Mouse (Mus musculus): Measurements from ENCODE around the gene Prickle1. TPM values are rescaled to one million over a fixed set of nuclear protein-coding genes. Genes with fewer than 3 reads are reported as not detected.

Gene Prickle1
- polyA plus RNA-seq, 1 experiment from 2014 or later, result 27.7 TPM

DNA sequence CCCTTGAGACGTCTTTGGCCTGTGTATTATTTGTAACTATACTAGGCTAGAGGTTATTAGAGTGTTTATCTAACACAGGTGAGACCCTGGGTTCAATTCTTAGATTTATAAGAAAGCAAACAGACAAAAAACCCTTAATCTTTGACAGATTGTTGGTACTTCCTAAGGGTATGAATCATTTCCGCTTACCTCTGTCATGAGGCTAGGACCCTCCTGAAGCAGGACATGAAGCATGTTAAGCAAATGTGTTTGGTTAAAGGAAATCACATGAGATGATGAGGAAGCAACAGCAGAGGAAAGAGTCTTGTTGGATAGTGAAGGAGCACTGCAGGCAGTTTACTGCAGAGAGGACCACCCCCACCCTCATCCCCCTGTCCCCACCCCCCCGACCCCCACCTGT lies 110.4 kb downstream of the Prickle1 start:
- H3K4me2 ChIP-seq (replicated peaks; ENCODE audit: low read depth, low read length), result no peak overlapping the region
- peaks cover 11% of the 10 kb centered on the region; the same call in 1 of the 2 replicates for H3K4me1 ChIP-seq (ENCODE audit: control insufficient read depth, insufficient read depth, low read length)
- ATAC-seq (ENCODE audit: low FRiP score, low TSS enrichment), result no peak
- no peaks in the 10 kb centered on the region for H3K27me3 ChIP-seq (ENCODE audit: control insufficient read depth, insufficient read depth, low read length)
- H3K9me3 ChIP-seq (ENCODE audit: control insufficient read depth, low read length), result no peaks in the 10 kb centered on the region
- H3K27ac ChIP-seq (ENCODE audit: low read depth, low read length), result no peak overlapping the region
- no peaks in the 10 kb centered on the region; the same call in 1 of the 2 replicates for H3K36me3 ChIP-seq (ENCODE audit: control insufficient read depth, insufficient read depth, low read length)
- no peak overlapping the region for H3K4me3 ChIP-seq (ENCODE audit: low read length)
- WGBS, result 65% methylated on average over 3 of the region's 3 CpGs
- no peak overlapping the region for H3K9ac ChIP-seq (ENCODE audit: low read depth, low read length)

DNA sequence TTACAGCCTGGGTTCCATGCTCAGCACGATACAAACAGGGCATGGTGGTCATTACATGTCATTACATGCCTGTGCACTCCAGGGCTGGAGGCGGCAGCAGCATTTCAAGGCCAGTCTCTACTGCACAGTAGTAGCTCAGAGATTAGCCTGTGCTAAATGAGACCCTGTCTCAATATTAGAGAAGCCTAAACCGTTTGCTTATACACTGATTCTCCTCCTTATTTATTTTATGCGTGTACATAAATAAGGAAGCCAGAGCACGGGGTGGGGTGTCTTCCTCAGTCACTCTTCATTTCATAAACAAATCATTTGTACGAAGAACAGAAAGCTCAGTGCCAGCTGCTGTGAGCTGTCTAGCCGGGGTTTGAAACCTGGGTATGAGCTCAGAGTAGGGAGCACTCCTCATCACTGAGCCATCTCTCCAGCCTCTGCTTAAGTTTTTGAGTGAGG lies 111.4 kb downstream of the Prickle1 start:
- Histone ChIP-seq H3K36me3 (ENCODE audit: control insufficient read depth, insufficient read depth, low read length) (no peaks in the 10 kb centered on the region; the same call in 1 of the 2 replicates), H3K4me2 (replicated peaks; ENCODE audit: low read depth, low read length) (no peak overlapping the region), H3K4me3 (ENCODE audit: low read length) (no peak overlapping the region), H3K27ac (ENCODE audit: low read depth, low read length) (no peak overlapping the region), H3K27me3 (ENCODE audit: control insufficient read depth, insufficient read depth, low read length) (no peaks in the 10 kb centered on the region), H3K4me1 (ENCODE audit: control insufficient read depth, insufficient read depth, low read length) (peaks cover 11% of the 10 kb centered on the region; the same call in 1 of the 2 replicates), H3K9me3 (ENCODE audit: control insufficient read depth, low read length) (no peaks in the 10 kb centered on the region), H3K9ac (ENCODE audit: low read depth, low read length) (no peak overlapping the region)
- 78% methylated on average over 7 of the region's 7 CpGs for WGBS
- no peak for ATAC-seq (ENCODE audit: low FRiP score, low TSS enrichment)

DNA sequence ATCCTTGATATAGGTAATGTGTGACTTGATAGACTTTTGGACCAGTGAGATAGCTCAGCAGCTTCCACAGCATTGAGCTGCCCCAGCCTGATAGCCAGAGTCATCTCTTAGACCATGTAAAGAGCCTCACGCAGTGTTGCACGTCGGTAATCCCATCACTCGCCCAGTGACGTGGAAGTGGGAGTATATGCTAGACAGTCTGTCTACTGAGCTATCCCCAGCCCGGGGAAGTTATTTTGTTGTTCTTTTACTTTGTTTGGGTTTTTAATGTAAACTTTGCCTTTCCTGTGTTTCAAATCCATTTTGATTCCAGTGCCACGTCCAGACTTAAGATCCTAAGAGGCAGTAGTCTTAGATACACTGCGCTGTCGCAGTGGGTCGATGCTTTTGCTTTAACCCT lies 114.6 kb downstream of the Prickle1 start:
- Histone ChIP-seq H3K36me3 (ENCODE audit: control insufficient read depth, insufficient read depth, low read length) (no peaks in the 10 kb centered on the region), H3K4me3 (ENCODE audit: low read length) (no peak overlapping the region), H3K4me1 (ENCODE audit: control insufficient read depth, insufficient read depth, low read length) (peaks cover 10% of the 10 kb centered on the region; the same call in 1 of the 2 replicates), H3K27me3 (ENCODE audit: control insufficient read depth, insufficient read depth, low read length) (no peaks in the 10 kb centered on the region), H3K9me3 (ENCODE audit: control insufficient read depth, low read length) (no peaks in the 10 kb centered on the region), H3K27ac (ENCODE audit: low read depth, low read length) (no peak overlapping the region), H3K9ac (ENCODE audit: low read depth, low read length) (no peak overlapping the region), H3K4me2 (replicated peaks; ENCODE audit: low read depth, low read length) (no peak overlapping the region)
- WGBS, result 90% methylated on average over 10 of the region's 10 CpGs
- ATAC-seq (ENCODE audit: low FRiP score, low TSS enrichment), result no peak

DNA sequence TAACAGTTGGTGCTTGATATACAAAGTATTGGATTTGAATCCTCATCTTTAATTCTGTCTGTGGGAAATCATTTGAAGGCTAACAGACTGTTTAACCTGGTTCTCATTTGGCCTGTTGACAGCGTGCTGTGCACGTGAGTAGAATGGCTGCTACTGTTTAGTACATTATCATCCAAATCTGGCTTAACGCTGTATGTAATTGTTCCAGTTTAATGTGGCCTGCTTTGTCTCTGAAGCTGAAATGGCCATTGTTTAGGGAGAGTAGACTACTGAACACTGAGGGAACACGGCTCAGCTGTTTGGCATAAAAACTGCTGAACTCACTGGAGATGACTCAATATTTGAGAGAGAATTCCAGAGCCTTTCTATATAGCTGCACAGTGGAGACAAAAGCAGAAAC lies 116.2 kb downstream of the Prickle1 start:
- 83% methylated on average over 4 of the region's 4 CpGs for WGBS
- H3K27me3 ChIP-seq (ENCODE audit: control insufficient read depth, insufficient read depth, low read length), result no peaks in the 10 kb centered on the region
- H3K9me3 ChIP-seq (ENCODE audit: control insufficient read depth, low read length), result no peaks in the 10 kb centered on the region
- no peak overlapping the region for H3K9ac ChIP-seq (ENCODE audit: low read depth, low read length)
- no peak overlapping the region for H3K4me2 ChIP-seq (replicated peaks; ENCODE audit: low read depth, low read length)
- no peaks in the 10 kb centered on the region for H3K4me1 ChIP-seq (ENCODE audit: control insufficient read depth, insufficient read depth, low read length)
- H3K27ac ChIP-seq (ENCODE audit: low read depth, low read length), result no peak overlapping the region
- ATAC-seq (ENCODE audit: low FRiP score, low TSS enrichment), result no peak
- no peak overlapping the region for H3K4me3 ChIP-seq (ENCODE audit: low read length)
- H3K36me3 ChIP-seq (ENCODE audit: control insufficient read depth, insufficient read depth, low read length), result no peaks in the 10 kb centered on the region

DNA sequence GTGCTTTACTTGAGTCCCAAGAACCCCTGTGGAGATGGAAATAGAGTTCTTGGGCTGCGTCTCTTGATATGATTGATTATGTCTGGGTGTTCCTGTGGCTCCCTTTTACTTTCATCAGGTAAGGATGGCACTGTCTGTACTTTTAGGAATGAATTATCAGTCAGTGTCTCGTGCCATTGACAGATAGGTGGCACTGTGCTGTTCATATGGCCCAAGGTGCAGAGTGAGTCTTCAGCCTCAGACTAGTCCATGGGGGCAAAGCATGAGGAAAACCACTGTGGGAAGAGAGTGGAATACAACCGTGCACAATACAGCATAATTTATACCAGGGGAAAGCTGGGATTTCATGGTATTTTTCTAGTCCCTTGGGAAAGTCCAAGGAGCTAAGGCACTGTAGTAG lies 117.0 kb downstream of the Prickle1 start:
- Histone ChIP-seq H3K9ac (ENCODE audit: low read depth, low read length) (no peak overlapping the region), H3K9me3 (ENCODE audit: control insufficient read depth, low read length) (no peaks in the 10 kb centered on the region), H3K36me3 (ENCODE audit: control insufficient read depth, insufficient read depth, low read length) (no peaks in the 10 kb centered on the region), H3K27me3 (ENCODE audit: control insufficient read depth, insufficient read depth, low read length) (no peaks in the 10 kb centered on the region), H3K27ac (ENCODE audit: low read depth, low read length) (no peak overlapping the region), H3K4me2 (replicated peaks; ENCODE audit: low read depth, low read length) (no peak overlapping the region), H3K4me3 (ENCODE audit: low read length) (no peak overlapping the region), H3K4me1 (ENCODE audit: control insufficient read depth, insufficient read depth, low read length) (no peaks in the 10 kb centered on the region)
- no peak for ATAC-seq (ENCODE audit: low FRiP score, low TSS enrichment)
- WGBS, result 87% methylated on average over 3 of the region's 3 CpGs

DNA sequence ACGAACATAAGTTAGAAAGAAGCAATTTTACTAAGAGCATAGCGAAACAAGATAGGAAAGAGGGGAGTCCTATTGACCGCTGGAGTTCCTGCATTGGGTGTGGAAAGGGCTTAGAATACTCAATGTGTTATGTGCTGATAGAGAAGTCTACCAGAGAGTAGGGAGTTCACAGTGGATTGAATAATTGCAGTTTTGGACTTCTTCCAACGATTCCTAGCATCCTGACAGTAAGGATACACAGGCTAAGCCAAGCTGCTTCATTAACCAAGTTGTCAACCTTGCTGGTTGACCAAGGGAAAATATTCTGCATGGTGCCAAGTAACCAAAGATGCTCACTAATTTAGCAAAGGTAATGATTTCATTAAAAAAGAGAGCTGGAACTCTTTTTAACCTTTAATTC lies 118.0 kb downstream of the Prickle1 start:
- Histone ChIP-seq H3K4me2 (replicated peaks; ENCODE audit: low read depth, low read length) (no peak overlapping the region), H3K36me3 (ENCODE audit: control insufficient read depth, insufficient read depth, low read length) (no peaks in the 10 kb centered on the region; the same call in 1 of the 2 replicates), H3K9ac (ENCODE audit: low read depth, low read length) (no peak overlapping the region), H3K4me3 (ENCODE audit: low read length) (no peak overlapping the region), H3K4me1 (ENCODE audit: control insufficient read depth, insufficient read depth, low read length) (no peaks in the 10 kb centered on the region), H3K27me3 (ENCODE audit: control insufficient read depth, insufficient read depth, low read length) (no peaks in the 10 kb centered on the region), H3K9me3 (ENCODE audit: control insufficient read depth, low read length) (no peaks in the 10 kb centered on the region), H3K27ac (ENCODE audit: low read depth, low read length) (no peak overlapping the region)
- 91% methylated on average over 4 of the region's 4 CpGs for WGBS
- ATAC-seq (ENCODE audit: low FRiP score, low TSS enrichment), result no peak

DNA sequence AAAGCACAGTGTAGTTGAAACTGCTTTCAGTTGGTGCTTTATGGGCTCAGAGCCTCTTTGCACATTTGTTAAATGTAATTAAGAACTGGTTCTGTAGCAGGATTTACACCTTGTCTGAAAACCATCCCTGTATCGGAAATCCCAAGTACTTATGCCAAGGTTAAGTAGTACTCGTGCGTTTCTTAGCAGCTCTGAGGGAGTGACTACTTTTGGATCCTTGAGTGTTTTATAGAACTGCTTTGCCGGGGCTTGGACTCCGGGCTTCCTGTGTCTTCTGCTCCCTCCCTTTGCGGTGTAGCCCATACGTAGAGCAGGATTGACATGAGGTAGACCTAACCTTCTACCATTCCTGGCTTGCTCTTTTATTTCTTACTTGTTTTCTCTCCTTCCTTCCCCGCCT lies 120.0 kb downstream of the Prickle1 start:
- Histone ChIP-seq H3K27ac (ENCODE audit: low read depth, low read length) (no peak overlapping the region), H3K4me1 (ENCODE audit: control insufficient read depth, insufficient read depth, low read length) (no peaks in the 10 kb centered on the region), H3K4me2 (replicated peaks; ENCODE audit: low read depth, low read length) (no peak overlapping the region), H3K27me3 (ENCODE audit: control insufficient read depth, insufficient read depth, low read length) (no peaks in the 10 kb centered on the region), H3K36me3 (ENCODE audit: control insufficient read depth, insufficient read depth, low read length) (no peaks in the 10 kb centered on the region; the same call in 1 of the 2 replicates), H3K9me3 (ENCODE audit: control insufficient read depth, low read length) (no peaks in the 10 kb centered on the region), H3K4me3 (ENCODE audit: low read length) (no peak overlapping the region), H3K9ac (ENCODE audit: low read depth, low read length) (no peak overlapping the region)
- no peak for ATAC-seq (ENCODE audit: low FRiP score, low TSS enrichment)
- WGBS, result 25% methylated on average over 8 of the region's 8 CpGs

DNA sequence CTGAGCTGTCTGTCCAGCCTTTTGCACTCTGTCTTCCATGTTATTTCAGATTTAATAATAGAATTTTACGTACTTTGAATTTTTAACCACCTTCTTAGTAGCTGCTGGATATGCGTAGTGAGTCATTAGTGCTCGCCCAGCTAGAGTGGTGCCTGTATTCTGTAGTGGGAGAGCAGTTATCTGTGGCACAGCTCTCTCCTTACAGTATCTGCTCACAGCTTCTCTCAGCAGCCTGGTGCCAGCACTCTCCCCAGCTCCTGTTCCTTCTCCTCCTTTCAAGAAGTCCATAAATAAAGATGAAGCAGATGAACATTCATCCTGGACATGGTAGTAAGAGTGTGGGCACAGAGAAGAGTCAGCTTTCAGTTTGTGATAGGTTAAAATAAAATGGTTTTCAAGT lies 121.4 kb downstream of the Prickle1 start:
- no peaks in the 10 kb centered on the region for H3K4me1 ChIP-seq (ENCODE audit: control insufficient read depth, insufficient read depth, low read length)
- H3K9ac ChIP-seq (ENCODE audit: low read depth, low read length), result no peak overlapping the region
- no peaks in the 10 kb centered on the region for H3K9me3 ChIP-seq (ENCODE audit: control insufficient read depth, low read length)
- H3K27me3 ChIP-seq (ENCODE audit: control insufficient read depth, insufficient read depth, low read length), result no peaks in the 10 kb centered on the region
- WGBS, result 76% methylated on average over 3 of the region's 3 CpGs
- no peak for ATAC-seq (ENCODE audit: low FRiP score, low TSS enrichment)
- H3K4me3 ChIP-seq (ENCODE audit: low read length), result no peak overlapping the region
- no peak overlapping the region for H3K27ac ChIP-seq (ENCODE audit: low read depth, low read length)
- H3K4me2 ChIP-seq (replicated peaks; ENCODE audit: low read depth, low read length), result no peak overlapping the region
- H3K36me3 ChIP-seq (ENCODE audit: control insufficient read depth, insufficient read depth, low read length), result no peaks in the 10 kb centered on the region; the same call in 1 of the 2 replicates

DNA sequence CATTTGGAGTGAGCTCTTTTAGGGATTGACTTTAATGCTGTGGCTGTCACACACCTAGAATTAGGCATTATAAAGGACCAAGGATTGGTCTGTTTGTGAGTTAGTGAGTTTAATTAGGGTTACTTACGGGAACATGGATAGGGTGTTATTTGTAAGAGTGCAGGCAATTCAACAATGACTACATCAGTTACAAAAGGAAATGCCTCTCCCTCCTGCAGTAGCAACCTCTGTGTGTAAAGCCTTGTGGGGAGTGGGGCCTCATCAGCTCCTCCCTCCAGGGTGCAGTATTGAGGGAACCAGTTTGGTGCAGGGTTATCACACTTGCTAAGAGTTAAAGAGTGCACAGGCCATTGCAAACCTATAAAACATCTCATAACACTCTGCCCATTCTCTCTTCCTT lies 123.6 kb downstream of the Prickle1 start:
- no peak overlapping the region for H3K27ac ChIP-seq (ENCODE audit: low read depth, low read length)
- no peaks in the 10 kb centered on the region for H3K27me3 ChIP-seq (ENCODE audit: control insufficient read depth, insufficient read depth, low read length)
- H3K9me3 ChIP-seq (ENCODE audit: control insufficient read depth, low read length), result no peaks in the 10 kb centered on the region
- 85% methylated on average over 1 of the region's 1 CpGs for WGBS
- H3K4me2 ChIP-seq (replicated peaks; ENCODE audit: low read depth, low read length), result no peak overlapping the region
- ATAC-seq (ENCODE audit: low FRiP score, low TSS enrichment), result no peak
- H3K4me1 ChIP-seq (ENCODE audit: control insufficient read depth, insufficient read depth, low read length), result no peaks in the 10 kb centered on the region
- H3K4me3 ChIP-seq (ENCODE audit: low read length), result no peak overlapping the region
- H3K36me3 ChIP-seq (ENCODE audit: control insufficient read depth, insufficient read depth, low read length), result no peaks in the 10 kb centered on the region; the same call in 1 of the 2 replicates
- no peak overlapping the region for H3K9ac ChIP-seq (ENCODE audit: low read depth, low read length)
